In the genomic region with DNA sequence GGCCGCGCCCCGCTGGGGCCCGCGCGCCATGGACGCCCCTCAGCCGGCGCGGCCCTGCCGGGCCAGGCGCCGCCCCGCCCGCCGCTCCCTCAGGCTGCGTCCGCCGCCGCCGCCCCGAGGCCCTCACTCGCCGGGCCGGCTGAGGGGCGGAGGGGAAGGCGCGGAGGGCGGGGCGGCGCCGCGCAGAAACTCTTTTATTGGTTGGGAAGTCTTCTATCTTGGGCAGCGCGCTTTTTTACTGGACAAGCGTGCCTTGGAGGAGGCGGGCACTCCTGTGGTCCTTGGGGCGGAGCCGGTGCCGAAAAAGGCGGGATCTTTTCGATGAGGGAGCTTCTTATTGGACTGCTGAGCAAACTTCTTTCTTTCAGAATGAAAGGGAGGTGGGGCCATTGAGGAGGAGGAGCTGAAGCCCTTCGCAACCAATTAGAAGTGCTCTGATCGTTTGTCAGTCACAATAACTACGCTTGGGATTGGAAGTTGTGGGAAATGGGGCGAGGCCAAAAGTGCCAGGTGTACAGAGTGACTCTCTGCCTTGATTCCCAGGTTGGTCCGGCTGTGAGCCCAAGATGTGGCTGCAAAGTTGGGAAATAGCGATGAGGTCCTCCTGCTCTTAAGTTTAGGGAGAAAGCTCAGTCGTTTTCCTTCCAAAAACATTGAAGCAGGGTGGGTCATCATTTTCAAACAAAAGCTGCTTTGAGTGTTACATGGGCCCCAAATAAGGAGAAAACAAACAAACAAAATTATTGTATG, we compare ENCODE assay signal across 8 mouse cellular contexts. TPM values are rescaled to one million over a fixed set of nuclear protein-coding genes. Genes with fewer than 3 reads are reported as not detected.
DNase-seq lines count a peak whose midpoint lies in the region; ATAC-seq lines count a peak whose summit lies in the region.

A gene (minus strand): TSS at position 118 of the 750 bp plus-strand sequence.

- peak within 1 kb of the TSS; percentile 85 for H3K4me3 ChIP-seq in intestine, embryonic 14.5 days (ENCODE audit: low read depth, low read length)

- peak within 1 kb of the TSS; percentile 43; the same call in 1 of the 2 replicates for H3K27ac ChIP-seq in intestine, embryonic 14.5 days (ENCODE audit: low read depth)

- peak within 1 kb of the TSS; percentile 83 for H3K9ac ChIP-seq in intestine, embryonic 14.5 days (ENCODE audit: low read length)

- peaks cover 27% of the 10 kb centered on the region for H3K4me1 ChIP-seq in intestine, embryonic 14.5 days (replicated peaks; ENCODE audit: control insufficient read depth, insufficient read depth, low read length)

- ATAC-seq in intestine, embryonic 14.5 days (replicated peaks; ENCODE audit: low FRiP score, low TSS enrichment, low read depth) = peak; percentile 98

- no peaks in the 10 kb centered on the region for H3K36me3 ChIP-seq in intestine, embryonic 14.5 days (ENCODE audit: control insufficient read depth, insufficient read depth, low read length)

- peak; percentile 88 to 90 for DNase-seq in adrenal gland, adult 18-20 months (ENCODE audit: low spot score in 2 of 2)
- peak; percentile 99 for DNase-seq in embryo, embryonic 11 days
- peak; percentile 98 for DNase-seq in gastrocnemius, postnatal 25 days
- peak; percentile 96 for DNase-seq in intestine, embryonic 14.5 days (ENCODE audit: low spot score)
- peak; percentile 97 to 99 for DNase-seq in left cerebral cortex, postnatal 14 days (ENCODE audit: low spot score in 2 of 2)
- DNase-seq in mesoderm, embryonic 11.5 days (ENCODE audit: low read depth, low spot score) = peak; percentile 99
- DNase-seq in right cerebral cortex, postnatal 36 days (ENCODE audit: low spot score in 2 of 2) = peak; percentile 98 to 99
- peak; percentile 99 for DNase-seq in yolk sac, embryonic 10.5 days (ENCODE audit: low spot score)

- H3K27me3 ChIP-seq in intestine, embryonic 14.5 days (replicated peaks; ENCODE audit: control insufficient read depth, insufficient read depth, low read length) = no peaks in the 10 kb centered on the region

- peak within 1 kb of the TSS; percentile 87 for H3K4me2 ChIP-seq in intestine, embryonic 14.5 days (ENCODE audit: low read length)

- no peaks in the 10 kb centered on the region for H3K9me3 ChIP-seq in intestine, embryonic 14.5 days (ENCODE audit: control insufficient read depth, low read length)

- under 1% methylated on average over 49 of the region's 49 CpGs for WGBS in intestine, embryonic 14.5 days

- intact Hi-C loops in left cerebral cortex, postnatal 14 days (cut with DNase I) = no loop called here

RNA-seq across cellular contexts. Expression of the gene that starts here (rescaled TPM):
- 100 to 1,000 TPM; 106 to 124 TPM for total RNA-seq in adrenal gland, adult 18-20 months (2021)
- total RNA-seq in gastrocnemius, postnatal 25 days (2021) = 10 to 100 TPM; 26.2 to 27.7 TPM
- polyA plus RNA-seq in intestine, embryonic 14.5 days (2014; fragmentation: Nextera tagmentation; extraction: Ambion mirVana) = 15.7 and 17.7 TPM in 2 replicates
- 10 to 100 TPM; 68.1 to 73.8 TPM for total RNA-seq in left cerebral cortex, postnatal 14 days (2021)

Comparison
In these comparisons a context has a peak if more than half of its experiments do, and no peak if none do; other contexts are left out.
1. Peak in every context shown above with its lines: DNase-seq, ATAC-seq, H3K4me3 ChIP-seq and H3K27ac ChIP-seq.